Mouse (Mus musculus): ENCODE measurements around the gene Ppy.

The Ppy gene

DNA sequence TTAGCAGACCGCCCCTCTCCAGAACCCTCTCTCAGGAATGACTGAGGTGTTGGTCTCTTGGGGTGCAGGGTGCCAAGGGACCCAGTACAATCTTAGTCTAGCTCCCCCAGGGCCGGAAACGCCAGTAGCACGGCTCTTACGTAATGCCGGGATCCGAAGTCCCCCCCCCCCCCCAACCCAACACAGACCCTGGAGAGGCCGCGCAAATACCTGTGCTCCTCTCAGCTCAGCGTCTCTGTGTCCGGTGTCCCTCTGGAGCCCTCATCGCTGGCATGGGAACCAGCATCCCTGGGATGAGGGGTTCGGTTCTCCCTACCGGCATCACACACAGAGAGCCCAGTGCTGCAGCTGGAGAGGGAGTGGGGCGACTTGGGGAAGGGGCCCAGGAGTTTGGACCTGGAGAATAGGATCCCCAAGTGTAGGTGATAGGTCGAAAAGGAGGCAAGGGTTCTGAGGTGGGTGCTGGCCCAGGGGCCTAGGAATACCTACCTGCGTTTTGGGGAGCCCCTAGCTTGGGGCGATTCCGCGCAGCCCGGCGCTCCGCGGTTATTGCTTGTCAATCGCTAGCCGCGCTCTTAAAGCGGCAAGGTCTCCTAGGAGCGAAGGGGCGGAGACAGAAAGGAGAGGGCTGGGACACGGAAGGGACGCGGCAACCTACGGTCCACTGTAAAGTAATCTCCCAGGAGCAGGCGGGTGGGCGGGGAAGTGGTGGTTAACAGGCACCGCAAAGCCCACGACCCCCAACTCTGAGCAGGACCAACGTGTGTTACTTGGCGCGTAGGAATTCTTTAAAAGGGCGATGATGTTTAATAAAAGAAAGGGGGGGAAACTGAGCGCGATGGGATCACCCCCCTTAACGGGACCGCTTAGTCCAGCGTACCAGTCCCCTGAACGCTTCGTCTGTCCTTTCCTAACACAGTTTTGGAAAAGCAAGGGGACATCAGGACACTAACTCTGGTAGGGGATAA is 12.9 kb downstream of the Ppy start, which contains the start of gene Mpp2:
Gene Mpp2, minus strand, starts transcription at position 585 of the 968 bp plus-strand sequence.
- DNase-seq (ENCODE audit: low spot score in 2 of 2), result peak; percentile 64 to 75

DNA sequence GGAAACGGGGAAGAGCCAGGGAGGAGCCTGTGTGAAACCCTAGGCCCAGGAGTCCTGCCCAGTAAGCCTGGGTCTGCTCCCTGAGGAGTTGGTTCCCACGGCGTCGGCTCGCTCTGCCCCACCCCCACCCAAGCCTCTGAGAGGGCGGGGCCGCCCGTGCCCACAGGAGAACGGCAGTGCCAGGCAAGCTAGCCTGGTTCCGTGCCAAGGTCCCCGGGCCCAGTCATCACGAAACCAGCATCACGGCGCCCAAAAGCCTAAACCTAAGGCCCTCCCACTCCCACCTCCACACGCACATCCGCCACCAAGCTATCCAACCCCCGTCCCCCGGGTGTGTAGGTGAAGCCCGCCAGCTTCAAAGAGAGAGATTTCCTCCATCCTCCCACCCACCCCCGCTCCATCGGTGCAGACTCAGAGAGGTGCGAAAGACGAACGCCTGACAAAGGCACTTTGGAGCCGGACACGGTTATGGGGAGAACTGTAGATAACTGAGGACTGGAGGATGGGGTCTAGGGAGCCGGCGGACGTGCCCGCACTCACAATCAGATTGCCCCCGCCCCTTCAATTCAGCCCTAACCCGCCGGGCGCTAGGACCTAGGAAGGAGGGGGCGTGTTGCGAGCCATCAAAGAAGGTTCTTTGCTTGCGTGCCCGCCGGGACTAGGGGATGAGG is 13.9 kb downstream of the Ppy start:
- DNase-seq (ENCODE audit: low spot score in 2 of 2), result peak; percentile 81 to 87

DNA sequence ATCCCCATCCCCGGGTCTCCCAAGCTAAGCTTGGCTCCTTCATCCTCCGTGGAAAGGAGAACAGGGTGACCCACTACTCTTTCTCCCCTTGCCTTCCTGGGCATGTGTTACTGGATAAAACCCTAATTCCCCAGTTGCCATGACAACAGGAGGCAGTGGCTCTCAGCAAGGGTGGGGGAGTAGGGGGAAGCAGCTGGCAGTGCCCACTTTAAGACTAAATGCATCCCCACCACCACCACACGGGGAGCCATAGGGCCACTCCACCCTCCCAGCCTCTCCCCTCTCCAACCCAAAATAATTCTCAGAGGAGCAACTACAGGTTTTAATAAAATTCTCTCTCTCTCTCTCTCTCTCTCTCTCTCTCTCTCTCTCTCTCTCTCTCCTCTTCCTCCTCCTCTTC is 14.8 kb downstream of the Ppy start:
- peak; percentile 76 to 78 for DNase-seq (ENCODE audit: low spot score in 2 of 2)

DNA sequence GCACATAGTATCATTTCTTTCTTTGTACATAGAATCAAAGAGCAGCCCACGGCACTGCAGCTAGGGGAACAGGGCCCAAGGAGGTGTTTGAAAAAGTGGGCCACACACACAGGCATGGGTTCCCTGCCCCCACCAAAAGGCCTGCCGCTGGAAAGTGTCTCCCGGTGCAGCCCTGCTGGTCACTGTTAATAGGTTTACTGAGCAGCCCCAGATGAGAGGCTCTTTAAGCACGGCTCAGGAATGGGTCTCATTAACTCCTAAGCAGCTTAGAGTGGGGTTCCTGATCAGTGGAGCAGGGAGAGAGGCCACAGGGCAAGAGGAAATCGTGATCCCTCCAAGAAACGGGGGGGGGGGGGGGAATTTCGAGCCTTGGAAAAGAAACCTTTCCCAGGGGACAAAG is 17.0 kb downstream of the Ppy start:
- DNase-seq (ENCODE audit: low spot score in 2 of 2), result no peak

DNA sequence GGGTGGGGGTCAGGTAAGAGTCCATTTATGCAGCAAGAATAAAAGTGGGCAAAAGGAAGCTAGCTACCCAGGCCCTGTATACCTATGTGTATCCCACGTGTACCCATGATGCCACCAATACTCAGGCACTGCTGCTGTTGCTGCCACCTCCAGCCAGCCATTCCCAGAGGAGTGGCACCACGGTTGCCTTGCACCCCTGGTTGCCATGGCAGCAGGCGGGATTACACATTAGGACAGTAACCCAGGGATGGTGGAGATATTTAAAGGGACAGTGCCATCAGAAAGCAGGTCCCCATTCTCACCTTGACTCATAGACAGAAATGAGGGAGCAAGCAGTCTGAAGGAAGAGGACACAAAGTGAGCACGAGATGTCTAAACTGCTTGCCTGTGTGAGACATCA is 17.9 kb downstream of the Ppy start:
- peak in 1 of 2 experiments; percentile 47 for DNase-seq (ENCODE audit: low spot score in 2 of 2)

DNA sequence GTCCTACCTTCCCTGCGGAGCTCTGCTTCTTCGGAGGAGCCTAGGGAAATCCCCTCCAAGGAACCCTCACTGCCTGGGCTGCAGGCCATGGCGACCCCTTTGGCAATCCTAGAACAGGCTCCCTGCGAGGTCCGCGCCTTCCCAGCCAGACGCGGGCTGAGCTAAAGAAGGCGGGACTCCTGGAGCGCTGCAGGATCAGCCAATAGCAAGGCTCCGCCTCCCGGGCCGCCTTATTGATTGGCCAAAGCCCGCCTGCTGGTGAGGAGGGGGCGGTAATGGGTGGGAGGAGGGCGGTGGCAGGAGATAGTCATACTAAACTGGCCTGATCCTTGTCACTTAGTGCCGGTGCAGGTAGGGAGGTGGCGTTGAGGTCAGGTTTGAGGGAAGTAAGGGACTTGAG is 18.8 kb downstream of the Ppy start:
- DNase-seq (ENCODE audit: low spot score in 2 of 2), result peak; percentile 64 to 78

DNA sequence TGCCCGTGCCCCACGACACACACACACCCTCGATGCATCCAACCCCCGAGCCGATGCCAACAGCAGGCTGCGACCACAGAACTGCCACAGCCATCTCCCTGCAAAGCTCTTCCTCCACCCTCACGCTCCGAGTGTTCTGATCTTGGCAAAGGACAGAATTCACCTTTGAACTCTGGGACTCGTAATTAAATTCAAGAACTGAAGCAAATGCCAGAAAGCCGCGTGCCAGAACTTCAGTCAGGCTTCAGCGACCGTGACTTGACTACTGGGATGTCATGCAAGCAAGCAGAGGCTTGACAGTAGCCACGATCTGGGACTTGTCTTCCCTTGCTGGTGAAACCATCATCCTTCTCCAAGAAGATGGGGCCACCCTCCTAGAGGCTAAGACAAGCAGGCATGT is 27.4 kb downstream of the Ppy start:
- no peak for DNase-seq (ENCODE audit: low spot score in 2 of 2)

DNA sequence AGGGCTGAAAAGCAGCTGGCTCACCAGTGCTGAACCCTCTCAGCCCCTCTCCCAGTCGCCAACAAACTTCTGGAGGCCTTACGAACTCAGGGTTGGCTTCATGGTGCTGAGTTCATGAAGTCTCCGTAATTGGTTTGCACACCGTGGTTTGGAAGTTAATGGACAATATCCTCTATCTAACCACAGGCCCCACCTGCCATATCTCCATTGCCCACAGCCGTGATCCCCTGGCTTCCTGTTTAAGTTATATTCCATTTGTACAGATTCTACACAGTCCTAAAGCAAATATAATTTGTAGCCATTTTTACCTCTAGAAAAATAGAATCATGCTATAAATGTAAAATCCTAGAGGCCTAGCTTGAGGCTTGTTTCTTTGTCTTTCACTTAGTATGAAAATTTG is 28.4 kb downstream of the Ppy start:
- no peak for DNase-seq (ENCODE audit: low spot score in 2 of 2)

DNA sequence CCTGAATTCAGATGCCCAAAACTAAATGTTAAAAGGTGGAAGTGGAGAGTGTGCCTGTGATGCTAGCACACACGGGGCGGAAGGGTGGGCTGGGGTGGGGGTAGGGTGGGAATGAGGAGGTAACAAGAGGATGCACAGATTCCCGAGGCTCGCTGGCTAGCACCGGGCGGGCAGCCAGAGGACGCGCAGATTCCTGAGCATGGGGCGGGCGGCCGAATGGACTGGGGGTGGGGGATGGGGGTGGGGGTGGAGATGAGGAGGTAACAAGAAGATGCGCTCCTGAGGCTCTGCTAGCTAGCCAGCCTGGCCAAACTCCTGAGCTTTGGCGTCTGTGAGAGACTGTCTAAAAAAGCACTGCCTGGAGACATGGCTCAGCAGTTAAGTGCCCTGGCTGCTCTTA is 30.7 kb downstream of the Ppy start:
- no peak for DNase-seq (ENCODE audit: low spot score in 2 of 2)

DNA sequence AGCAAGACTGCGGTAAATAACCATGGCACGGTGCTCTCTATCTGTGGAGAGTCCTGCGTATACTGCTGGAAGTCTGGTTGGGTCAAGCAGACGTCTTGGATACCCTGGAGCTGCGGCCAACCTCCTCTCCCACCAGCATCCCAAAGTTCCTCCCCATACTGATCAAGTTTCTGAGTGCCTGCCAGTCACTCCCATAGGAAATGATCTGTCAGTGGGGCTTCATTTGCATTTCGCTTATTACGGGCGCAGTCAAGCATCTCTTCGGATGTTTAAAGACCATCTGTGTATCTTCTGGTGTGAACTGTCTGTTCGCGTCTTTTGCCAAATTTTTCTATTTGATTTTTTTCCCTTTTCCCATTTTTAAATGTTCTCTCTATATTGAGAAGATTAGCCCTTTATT is 31.5 kb downstream of the Ppy start:
- no peak for DNase-seq (ENCODE audit: low spot score in 2 of 2)

DNA sequence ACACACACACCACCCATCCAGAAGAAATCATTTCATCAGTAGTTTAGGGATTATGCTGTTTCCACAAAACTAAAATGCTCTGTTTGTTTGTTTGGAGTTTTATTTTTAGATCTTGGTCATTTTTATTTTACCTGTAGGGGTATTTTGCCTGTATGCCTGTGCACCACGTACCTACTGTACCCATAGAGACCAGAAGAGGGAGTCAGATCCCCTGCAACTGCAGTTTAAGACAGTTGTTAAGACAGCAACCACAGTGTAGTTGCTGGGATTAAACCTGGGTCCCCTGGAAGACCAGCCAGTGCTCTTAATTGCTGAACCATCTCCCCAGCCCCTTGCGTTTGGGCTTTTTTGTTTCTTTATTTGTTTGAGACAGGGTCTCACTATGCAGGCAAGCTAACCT is 32.1 kb downstream of the Ppy start:
- no peak for DNase-seq (ENCODE audit: low spot score in 2 of 2)

DNA sequence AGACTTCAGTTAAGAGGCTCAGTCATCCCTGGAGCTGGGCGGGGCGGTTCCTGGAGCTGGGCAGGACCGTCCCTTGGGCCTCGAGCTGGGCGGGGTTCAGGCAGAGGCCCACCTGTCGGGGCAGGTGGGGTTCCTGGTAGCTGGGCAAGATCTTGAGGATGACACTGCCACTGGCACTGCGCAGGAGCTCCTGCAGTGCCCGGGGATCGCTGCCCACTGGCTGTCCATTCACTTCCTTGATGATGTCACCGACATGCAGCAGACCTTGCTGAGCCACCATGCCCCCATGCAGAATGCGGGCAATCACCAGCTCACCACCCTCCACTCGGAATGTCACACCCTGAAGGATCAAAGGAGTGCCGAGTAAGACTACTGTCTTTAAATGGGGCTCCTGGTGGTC is 38.0 kb downstream of the Ppy start:
- DNase-seq (ENCODE audit: low spot score in 2 of 2), result no peak

DNA sequence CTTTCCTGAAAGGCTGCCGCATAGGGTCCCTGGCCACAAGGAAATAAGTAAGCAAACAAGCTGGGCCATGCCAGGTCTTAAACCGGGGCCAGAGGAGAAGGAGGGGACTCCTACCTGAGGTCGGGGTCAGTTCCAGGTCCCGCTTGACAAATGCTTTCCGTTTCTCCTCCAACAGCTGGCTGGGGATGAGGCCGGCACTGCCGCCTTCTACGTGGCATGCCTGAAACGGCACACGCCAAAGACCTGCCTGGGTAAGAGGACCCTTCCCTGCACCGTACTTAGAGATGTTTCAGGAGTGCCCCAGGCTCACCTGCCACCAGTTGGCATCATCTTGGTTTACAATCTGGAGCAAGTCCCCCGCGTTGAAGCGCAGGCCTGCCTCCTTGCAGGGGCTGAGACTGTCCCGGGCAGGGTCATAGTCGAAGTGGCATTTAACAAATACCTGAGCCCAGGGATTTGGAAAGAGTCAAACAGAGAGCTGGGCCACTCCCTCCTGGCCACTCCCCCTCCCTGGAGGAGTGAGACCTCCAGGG is 39.1 kb downstream of the Ppy start:
- no peak for DNase-seq (ENCODE audit: low spot score in 2 of 2)

DNA sequence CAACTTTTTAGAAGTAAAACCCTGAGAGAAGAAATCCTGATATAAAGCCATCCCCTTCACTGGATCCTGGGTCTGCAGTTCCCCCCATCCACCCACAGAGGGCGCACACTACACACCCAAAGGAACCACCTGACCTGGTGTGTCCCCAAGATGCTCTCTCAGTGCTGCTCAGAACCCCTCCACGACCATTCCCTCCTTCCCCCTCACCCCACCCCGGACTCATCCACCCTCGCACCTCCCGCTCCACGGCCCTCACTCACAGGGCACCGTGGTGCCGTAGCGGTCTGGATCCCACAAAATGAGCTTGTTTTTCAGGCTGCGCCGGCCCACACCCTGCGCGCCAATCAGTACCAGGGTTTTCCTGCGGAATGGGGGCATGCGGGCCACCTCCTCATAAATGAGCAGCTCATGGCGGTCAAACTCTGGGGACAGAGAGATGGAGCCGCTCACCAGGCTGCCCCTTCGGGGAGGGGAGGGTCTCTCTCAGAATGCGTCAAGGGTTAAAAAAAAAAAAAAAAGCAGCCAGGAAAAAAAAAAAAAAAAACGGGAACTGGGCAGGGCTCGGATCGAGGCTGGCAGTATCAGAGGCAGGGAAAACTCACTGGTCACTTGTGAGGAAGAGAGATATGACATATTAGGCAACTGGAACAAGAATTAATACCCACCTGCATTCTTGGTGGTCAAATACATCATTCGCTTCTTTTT is 39.7 kb downstream of the Ppy start:
- DNase-seq (ENCODE audit: low spot score in 2 of 2), result peak; percentile 67 to 72

DNA sequence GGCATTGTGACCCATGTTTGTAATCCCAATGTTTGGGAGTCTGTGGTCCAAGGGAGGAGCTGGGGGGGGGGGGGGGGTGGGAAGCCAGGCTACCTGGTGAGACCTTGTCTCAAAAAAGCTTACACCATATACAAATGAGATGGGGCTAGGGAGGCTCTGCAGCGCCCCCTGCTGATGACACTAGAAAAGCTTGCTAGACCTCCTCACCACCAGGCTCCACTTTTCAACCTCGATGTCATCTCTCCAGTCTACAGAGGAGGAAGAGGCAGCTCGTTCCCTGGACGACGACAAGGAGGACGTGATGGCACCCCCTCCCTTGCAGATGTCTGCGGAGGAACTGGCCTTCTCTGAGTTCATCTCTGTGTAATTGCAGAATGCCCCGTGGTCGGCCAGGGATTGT is 47.3 kb downstream of the Ppy start:
- no peak for DNase-seq (ENCODE audit: low spot score in 2 of 2)

DNA sequence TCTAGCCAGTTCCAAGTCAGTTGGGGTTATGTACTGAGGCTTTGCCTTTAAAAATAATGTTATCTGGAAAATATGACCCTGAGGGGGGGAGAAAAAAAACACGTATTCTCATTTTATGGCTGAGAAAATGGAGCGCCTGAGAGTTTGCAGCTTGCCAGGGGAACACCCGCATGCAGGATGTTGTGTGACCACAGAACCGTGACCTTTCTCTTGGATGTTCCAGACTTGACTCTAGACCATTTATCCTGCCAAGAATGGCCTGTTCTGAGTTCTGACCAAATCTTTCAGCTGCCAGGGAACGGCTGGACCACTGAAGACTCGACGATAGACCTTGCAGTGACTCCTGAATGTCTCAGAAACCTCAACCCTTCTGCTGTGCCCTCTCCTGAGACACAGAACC is 47.9 kb downstream of the Ppy start:
- DNase-seq (ENCODE audit: low spot score in 2 of 2), result no peak

DNA sequence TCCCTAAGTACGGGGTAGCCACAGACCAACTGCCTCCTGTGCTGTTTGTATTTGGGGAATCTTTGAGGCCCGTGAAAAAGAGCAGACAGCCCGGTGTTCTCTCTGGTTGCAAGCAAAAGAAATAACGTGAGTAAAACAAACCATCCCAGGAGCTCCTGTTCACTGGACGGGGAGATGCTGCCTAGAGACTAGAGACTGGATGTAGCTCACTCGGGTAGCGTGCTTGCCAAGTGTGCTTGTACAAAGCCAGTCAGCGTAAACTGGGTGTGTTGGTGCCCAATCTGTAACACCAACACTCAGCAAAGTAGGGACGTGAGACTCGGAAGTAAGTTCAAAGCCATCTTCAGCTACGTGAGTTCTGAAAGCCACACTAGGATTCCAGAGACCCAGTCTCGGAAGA is 48.4 kb downstream of the Ppy start:
- DNase-seq (ENCODE audit: low spot score in 2 of 2), result no peak

DNA sequence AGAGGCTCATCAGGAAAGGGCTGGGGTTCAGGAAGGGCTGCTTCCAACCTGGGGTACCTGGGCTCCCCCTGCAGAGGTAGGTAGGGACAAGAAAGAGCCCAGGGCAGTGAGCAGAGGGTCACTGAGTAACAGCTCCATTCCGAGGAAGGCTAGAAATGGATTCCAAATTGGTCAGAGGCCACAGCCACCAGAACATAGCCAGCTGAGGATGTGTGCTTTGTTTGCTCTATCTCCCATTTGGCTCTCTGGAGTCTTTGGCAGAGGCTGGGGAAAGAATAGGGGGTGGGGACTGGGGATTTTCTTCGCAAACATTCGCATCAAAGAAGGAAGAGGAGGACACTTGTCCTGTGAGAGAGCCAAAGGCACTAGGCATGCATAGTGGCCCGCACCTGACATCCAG is 49.2 kb downstream of the Ppy start:
- DNase-seq (ENCODE audit: low spot score in 2 of 2), result no peak

DNA sequence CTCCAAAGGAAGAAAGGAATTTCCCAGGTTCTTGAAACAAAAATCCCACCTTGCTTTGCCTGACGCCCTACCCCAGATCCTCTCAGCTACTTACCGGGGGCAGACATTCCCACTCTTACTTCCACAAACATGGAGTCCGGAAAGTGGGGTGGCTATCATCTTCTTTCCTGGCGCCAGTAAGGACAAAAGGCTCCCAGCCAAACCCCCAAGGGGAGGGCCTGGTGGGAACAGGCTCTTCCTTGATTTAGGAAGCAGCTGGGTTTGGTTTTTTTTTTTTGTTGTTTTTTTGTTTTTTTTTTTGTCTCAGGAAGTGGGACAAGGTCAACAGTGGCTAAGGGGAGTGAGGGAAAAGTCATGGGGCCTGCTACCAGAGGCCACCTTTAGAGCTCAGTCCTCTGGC is 49.6 kb downstream of the Ppy start:
- DNase-seq (ENCODE audit: low spot score in 2 of 2), result no peak
